Mouse (Mus musculus) liver, postnatal 0 days (tissue): ENCODE results near the gene Kcnj1. TPM values are rescaled to one million over a fixed set of nuclear protein-coding genes. Genes with fewer than 3 reads are reported as not detected.

Experiments
- ATAC-seq: fragments of 200-750 bp; cut with Nextera tagmentation; 2 replicates; pipeline ENCODE4 v1.8.0; 2017; ENCODE audit warnings: mild to moderate bottlenecking, moderate library complexity
- DNase-seq: peaks from one replicate; pipeline ENCODE4 v3.0.0-alpha.2; 2016
- H3K27ac ChIP-seq: fragments of 300-500 bp; sonication (generic); 2 replicates; pipeline ENCODE4 v1.5.1; 2014; ENCODE audit warnings: antibody characterized with exemption, moderate library complexity, mild to moderate bottlenecking, low read depth
- H3K27me3 ChIP-seq: fragments of 300-500 bp; sonication (generic); 2 replicates; pipeline ENCODE4 v1.6.1; 2014; ENCODE audit warnings: low read length, control low read depth, mixed read lengths; ENCODE audit not compliant: insufficient read depth
- H3K36me3 ChIP-seq: fragments of 300-500 bp; sonication (generic); replicated peaks from 2 replicates; pipeline ENCODE4 v1.6.1; 2014; ENCODE audit warnings: mild to moderate bottlenecking, control low read depth, low read length, moderate library complexity, mixed read lengths; ENCODE audit not compliant: insufficient read depth
- H3K4me1 ChIP-seq: fragments of 300-500 bp; sonication (generic); 2 replicates; pipeline ENCODE4 v1.6.1; 2014; ENCODE audit warnings: antibody characterized with exemption, mild to moderate bottlenecking, control low read depth; ENCODE audit not compliant: insufficient read depth
- H3K4me2 ChIP-seq: fragments of 300-500 bp; sonication (generic); 2 replicates; pipeline ENCODE4 v1.6.1; 2014; ENCODE audit warnings: low read depth, mild to moderate bottlenecking, low read length, moderate library complexity, mixed read lengths
- H3K4me3 ChIP-seq: fragments of 300-500 bp; sonication (generic); 2 replicates; pipeline ENCODE4 v1.5.1; 2014; ENCODE audit warnings: low read depth, low read length
- H3K9ac ChIP-seq: fragments of 300-500 bp; sonication (generic); replicated peaks from 2 replicates; pipeline ENCODE4 v1.6.1; 2014; ENCODE audit warnings: mild to moderate bottlenecking, moderate library complexity
- H3K9me3 ChIP-seq: fragments of 300-500 bp; sonication (generic); 2 replicates; pipeline ENCODE4 v1.6.1; 2016; ENCODE audit warnings: mild to moderate bottlenecking, control low read depth, low read length, mixed read lengths
- CTCF ChIP-seq: sonication (generic); IDR thresholded peaks from 2 replicates; pipeline ENCODE4 v1.5.1; 2016; ENCODE audit warnings: antibody characterized with exemption, low read depth
- EP300 ChIP-seq: IDR thresholded peaks from 2 replicates; pipeline ENCODE4 v1.6.1; 2016; ENCODE audit warnings: antibody characterized with exemption, low read depth, mild to moderate bottlenecking
- WGBS: fragments of 180-500 bp; shearing (Covaris S2); extraction: QIAGEN DNeasy Blood & Tissue Kit; methylation state at CpG from one replicate; pipeline ENCODE4 v1.1.7; 2014; ENCODE audit not compliant: insufficient replicate concordance; 5-methylcytosine and 5-hydroxymethylcytosine counted together
- polyA plus RNA-seq: library from polyadenylated mRNA; unstranded; fragments of >200 nt; fragmentation: Nextera tagmentation; extraction: Ambion mirVana; gene quantifications from 2 replicates; pipeline ENCODE4 v1.2.1, GENCODE M21; 2015

Gene Kcnj1
- polyA plus RNA-seq, 1 experiment from 2014 or later, result not detected

GRCm38 (mm10) chr9:32368812-32369211 lies 3.5 kb upstream of the Kcnj1 start:
- H3K4me1 ChIP-seq, result no peaks in the 10 kb centered on the region
- no peaks in the 10 kb centered on the region for H3K36me3 ChIP-seq

GRCm38 (mm10) chr9:32369388-32369787 lies 2.9 kb upstream of the Kcnj1 start:
- TF ChIP-seq CTCF (no peak), EP300 (no peak)
- Histone ChIP-seq H3K4me3 (no peak overlapping the region), H3K9me3 (no peaks in the 10 kb centered on the region), H3K36me3 (no peaks in the 10 kb centered on the region), H3K4me1 (no peaks in the 10 kb centered on the region), H3K4me2 (no peak overlapping the region), H3K9ac (no peak overlapping the region), H3K27me3 (no peaks in the 10 kb centered on the region), H3K27ac (no peak overlapping the region)
- DNase-seq, result no peak
- 51% methylated on average over 6 of the region's 6 CpGs for WGBS
- ATAC-seq, result peak; percentile 62

More at GRCm38 (mm10) chr9:32368812-32369211, 3.5 kb upstream of the Kcnj1 start:
- Histone ChIP-seq H3K4me2 (no peak overlapping the region), H3K4me3 (no peak overlapping the region), H3K27ac (no peak overlapping the region), H3K9ac (no peak overlapping the region), H3K9me3 (no peaks in the 10 kb centered on the region), H3K27me3 (no peaks in the 10 kb centered on the region)
- DNase-seq (no peak), ATAC-seq (no peak)
- 22% methylated on average over 2 of the region's 2 CpGs for WGBS
- TF ChIP-seq CTCF, result no peak
- no peak for TF ChIP-seq EP300

- Histone ChIP-seq H3K27me3 (no peaks in the 10 kb centered on the region), H3K4me3 (no peak overlapping the region), H3K27ac (no peak overlapping the region), H3K4me2 (no peak overlapping the region), H3K9me3 (no peaks in the 10 kb centered on the region), H3K36me3 (no peaks in the 10 kb centered on the region), H3K4me1 (no peaks in the 10 kb centered on the region), H3K9ac (no peak overlapping the region)
- DNase-seq (no peak), ATAC-seq (no peak)
- WGBS, result 87% methylated on average over 6 of the region's 6 CpGs
- no peak for TF ChIP-seq CTCF
- TF ChIP-seq EP300, result no peak
Measured at GRCm38 (mm10) chr9:32373656-32374055, 1.4 kb downstream of the Kcnj1 start.

- Histone ChIP-seq H3K4me1 (no peaks in the 10 kb centered on the region), H3K27me3 (no peaks in the 10 kb centered on the region), H3K4me3 (no peak overlapping the region), H3K9me3 (no peaks in the 10 kb centered on the region), H3K9ac (no peak overlapping the region), H3K36me3 (no peaks in the 10 kb centered on the region), H3K27ac (no peak overlapping the region), H3K4me2 (no peak overlapping the region)
- DNase-seq (no peak), ATAC-seq (no peak)
- TF ChIP-seq EP300 (no peak), CTCF (no peak)
- WGBS, result 80% methylated on average over 7 of the region's 7 CpGs
Measured at GRCm38 (mm10) chr9:32376031-32376430, 3.7 kb downstream of the Kcnj1 start.

- Histone ChIP-seq H3K9ac (no peak overlapping the region), H3K9me3 (no peaks in the 10 kb centered on the region), H3K4me1 (no peaks in the 10 kb centered on the region), H3K4me2 (no peak overlapping the region), H3K27ac (no peak overlapping the region), H3K4me3 (no peak overlapping the region), H3K27me3 (no peaks in the 10 kb centered on the region), H3K36me3 (no peaks in the 10 kb centered on the region)
- ATAC-seq (no peak), DNase-seq (no peak)
- 76% methylated on average over 5 of the region's 5 CpGs for WGBS
- TF ChIP-seq EP300, result no peak
- TF ChIP-seq CTCF, result no peak
Measured at GRCm38 (mm10) chr9:32376863-32377590, 4.7 kb downstream of the Kcnj1 start.

- no peak overlapping the region for H3K27ac ChIP-seq
- H3K9ac ChIP-seq, result no peak overlapping the region
- 73% methylated on average over 4 of the region's 4 CpGs for WGBS
- no peak for TF ChIP-seq CTCF
- no peak for TF ChIP-seq EP300
- no peaks in the 10 kb centered on the region for H3K9me3 ChIP-seq
- no peaks in the 10 kb centered on the region for H3K36me3 ChIP-seq
- no peak for ATAC-seq
- H3K27me3 ChIP-seq, result no peaks in the 10 kb centered on the region
- no peak overlapping the region for H3K4me2 ChIP-seq
- no peaks in the 10 kb centered on the region for H3K4me1 ChIP-seq
- DNase-seq, result no peak
- no peak overlapping the region for H3K4me3 ChIP-seq
Measured at GRCm38 (mm10) chr9:32384906-32385305, 12.6 kb downstream of the Kcnj1 start.
